Mouse (Mus musculus) kidney, postnatal 0 days (tissue): Measurements from ENCODE around the gene Hbb-bs. TPM values are rescaled to one million over a fixed set of nuclear protein-coding genes. Genes with fewer than 3 reads are reported as not detected.
"Not testable (repeated sequence)": the region's sequence is repeated elsewhere in the genome, so short reads cannot be mapped to it uniquely, and the experiment has no call there.

Source experiments
- ATAC-seq: fragments of 200-750 bp; cut with Nextera tagmentation; replicated peaks from 2 replicates; pipeline ENCODE4 v1.8.0; 2017; ENCODE audit warnings: low read depth, moderate number of reproducible peaks, moderate TSS enrichment, moderate library complexity; ENCODE audit not compliant: low FRiP score
- DNase-seq: peaks from one replicate; pipeline ENCODE4 v3.0.0-alpha.2; 2016; ENCODE audit warnings: low spot score
- H3K27ac ChIP-seq: fragments of 300-500 bp; sonication (generic); 2 replicates; pipeline ENCODE4 v1.5.1; 2014; ENCODE audit warnings: mild to moderate bottlenecking
- H3K27me3 ChIP-seq: fragments of 300-500 bp; sonication (generic); 2 replicates; pipeline ENCODE4 v1.6.1; 2014; ENCODE audit warnings: low read length, mixed read lengths; ENCODE audit not compliant: insufficient read depth
- H3K36me3 ChIP-seq: fragments of 300-500 bp; sonication (generic); 2 replicates; pipeline ENCODE4 v1.6.1; 2014; ENCODE audit warnings: low read length, mixed read lengths; ENCODE audit not compliant: insufficient read depth
- H3K4me1 ChIP-seq: fragments of 300-500 bp; sonication (generic); replicated peaks from 2 replicates; pipeline ENCODE4 v1.6.1; 2014; ENCODE audit warnings: antibody characterized with exemption, low read length, mixed read lengths; ENCODE audit not compliant: insufficient read depth
- H3K4me2 ChIP-seq: fragments of 300-500 bp; sonication (generic); 2 replicates; pipeline ENCODE4 v1.6.1; 2014; ENCODE audit warnings: mild to moderate bottlenecking, low read length, moderate library complexity, mixed read lengths
- H3K4me3 ChIP-seq: fragments of 300-500 bp; sonication (generic); replicated peaks from 2 replicates; pipeline ENCODE4 v1.5.1; 2014; ENCODE audit warnings: low read depth, low read length
- H3K9ac ChIP-seq: fragments of 300-500 bp; sonication (generic); 2 replicates; pipeline ENCODE4 v1.6.1; 2014; ENCODE audit warnings: low read depth, low read length
- H3K9me3 ChIP-seq: fragments of 300-500 bp; sonication (generic); replicated peaks from 2 replicates; pipeline ENCODE4 v1.6.1; 2016; ENCODE audit warnings: low read length, inconsistent platforms, mixed read lengths
- CTCF ChIP-seq: IDR thresholded peaks from 2 replicates; pipeline ENCODE4 v1.5.1; 2016; ENCODE audit warnings: antibody characterized with exemption, low read depth, mild to moderate bottlenecking, moderate library complexity
- WGBS: fragments of 180-500 bp; shearing (Covaris S2); extraction: QIAGEN DNeasy Blood & Tissue Kit; methylation state at CpG from one replicate; pipeline ENCODE4 v1.1.7; 2014; 5-methylcytosine and 5-hydroxymethylcytosine counted together
- polyA plus RNA-seq: library from polyadenylated mRNA; unstranded; fragments of >200 nt; fragmentation: Nextera tagmentation; extraction: Ambion mirVana; gene quantifications from 2 replicates; pipeline ENCODE4 v1.2.1, GENCODE M21; 2015

Gene Hbb-bs
- polyA plus RNA-seq, 1 experiment from 2014 or later: 1,799 TPM

DNA sequence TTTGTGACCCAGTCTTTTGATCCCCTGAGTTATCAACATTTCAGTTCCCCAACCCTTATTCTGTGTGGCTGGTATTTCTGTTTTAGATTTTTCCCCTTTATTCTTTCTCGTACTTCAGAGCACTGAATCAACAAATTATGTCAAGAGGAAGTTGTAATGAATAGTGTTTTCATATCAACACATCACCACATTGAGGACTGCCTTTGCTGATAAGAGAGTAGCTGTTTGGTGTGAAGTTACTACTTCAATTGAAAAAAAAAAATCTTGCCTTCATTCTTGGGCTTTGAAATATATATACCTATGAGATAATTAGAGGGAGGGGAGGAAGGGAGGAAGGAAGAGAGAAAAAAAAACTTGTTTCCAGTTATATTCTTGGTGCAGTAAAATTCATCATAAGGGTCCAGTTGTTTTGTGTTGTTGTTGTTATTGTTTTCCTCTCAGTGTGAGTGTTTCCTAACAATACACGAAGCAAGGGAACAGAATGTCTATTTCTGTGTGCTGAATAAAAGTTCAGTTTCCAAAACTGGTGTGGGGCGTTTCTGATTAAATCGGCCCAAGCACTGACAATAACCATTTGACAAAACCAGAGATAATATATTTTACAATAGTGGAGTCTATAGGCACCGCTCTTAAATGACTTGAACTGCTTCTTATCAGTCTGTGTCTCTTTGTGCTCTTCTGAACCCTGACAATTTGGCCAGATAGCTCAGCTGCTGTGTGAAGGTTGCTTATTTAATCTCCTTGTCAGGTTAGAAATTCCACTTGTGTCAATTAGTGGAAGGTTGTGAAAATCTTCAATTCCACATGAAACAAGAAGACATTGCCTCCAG is 18.7 kb downstream of the Hbb-bs start:
- Histone ChIP-seq H3K4me2 (no peak overlapping the region), H3K27me3 (no peaks in the 10 kb centered on the region), H3K9me3 (no peaks in the 10 kb centered on the region), H3K9ac (no peak overlapping the region), H3K36me3 (no peaks in the 10 kb centered on the region), H3K4me3 (no peak overlapping the region), H3K4me1 (no peaks in the 10 kb centered on the region), H3K27ac (no peak overlapping the region)
- TF ChIP-seq CTCF: no peak
- no peak for DNase-seq
- no peak for ATAC-seq
- 55% methylated on average over 5 of the region's 5 CpGs for WGBS

DNA sequence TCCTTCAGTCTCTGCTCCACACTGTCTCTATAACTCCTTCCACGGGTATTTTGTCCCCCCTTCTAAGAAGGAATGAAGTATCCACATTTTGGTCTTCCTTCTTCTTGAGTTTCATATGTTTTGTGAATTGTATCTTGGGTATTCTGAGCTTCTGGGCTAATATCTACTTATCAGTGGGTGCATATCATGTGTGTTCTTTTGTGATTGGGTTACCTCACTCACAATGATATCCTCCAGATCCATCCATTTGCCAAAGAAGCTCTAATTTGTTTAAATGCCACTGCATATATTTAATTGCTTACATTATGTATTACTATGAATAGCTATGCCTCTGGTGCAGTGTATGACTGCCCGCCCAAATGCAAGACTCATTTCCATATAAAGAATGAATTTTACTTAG is 19.8 kb downstream of the Hbb-bs start:
- ATAC-seq, H3K27me3 ChIP-seq, H3K4me2 ChIP-seq, H3K27ac ChIP-seq, H3K36me3 ChIP-seq, DNase-seq, H3K4me1 ChIP-seq, H3K4me3 ChIP-seq, H3K9ac ChIP-seq, H3K9me3 ChIP-seq: not testable (repeated sequence)
- 64% methylated on average over 2 of the region's 2 CpGs for WGBS

DNA sequence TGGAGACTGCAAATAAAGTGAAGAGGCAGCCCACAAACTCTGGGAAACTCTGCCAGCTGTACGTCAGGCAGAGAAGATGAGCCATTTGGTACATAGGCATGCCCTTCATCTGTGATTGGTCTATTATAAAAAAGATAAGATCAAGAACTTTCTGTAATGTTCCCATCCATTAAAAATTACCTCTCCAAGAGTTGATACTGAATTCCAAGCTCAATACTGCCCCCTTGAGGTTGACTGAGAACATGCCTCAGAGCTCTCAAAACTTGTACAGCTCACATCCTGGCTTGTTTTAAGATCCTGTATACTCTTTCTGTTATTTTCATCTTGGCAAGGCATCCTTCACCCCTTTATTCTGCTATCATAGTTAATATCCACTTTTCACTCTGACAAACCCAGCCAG is 21.0 kb downstream of the Hbb-bs start:
- 46% methylated on average over 1 of the region's 1 CpGs for WGBS
- TF ChIP-seq CTCF: peak; percentile 67

DNA sequence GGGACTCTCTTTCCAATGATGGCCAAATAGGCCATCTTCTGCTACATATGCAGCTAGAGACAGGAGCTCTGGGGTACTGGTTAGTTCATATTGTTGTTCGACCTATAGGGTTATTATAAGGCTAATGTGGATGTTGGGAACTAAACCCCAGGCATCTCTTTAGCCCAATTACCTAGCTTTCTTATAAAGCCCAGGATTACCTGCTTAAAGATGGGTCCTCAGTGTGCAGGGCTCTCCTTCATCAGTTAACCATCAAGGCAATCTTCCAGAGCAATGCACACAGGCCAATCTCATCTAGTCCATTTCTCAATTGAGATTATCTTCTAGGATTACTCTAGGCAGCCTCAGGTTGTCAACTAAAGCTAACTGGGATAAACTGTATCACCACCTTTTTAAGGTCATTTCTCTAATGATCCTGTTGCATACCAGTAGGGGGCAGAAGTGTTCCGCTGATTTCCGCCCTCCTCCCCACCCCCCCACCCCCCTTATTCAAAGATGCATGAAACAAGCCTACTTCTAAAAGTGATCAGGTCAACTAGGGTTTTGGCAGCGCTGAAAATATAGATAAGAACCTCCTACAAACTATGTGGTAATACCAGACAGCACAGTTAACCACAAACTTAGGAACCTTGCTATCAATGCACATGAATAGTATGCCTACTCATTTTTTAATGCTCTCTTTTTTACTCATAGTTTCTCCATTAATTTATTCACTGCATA is 35.1 kb downstream of the Hbb-bs start:
- Histone ChIP-seq H3K36me3 (no peaks in the 10 kb centered on the region), H3K4me2 (no peak overlapping the region), H3K27ac (no peak overlapping the region), H3K4me3 (no peak overlapping the region), H3K4me1 (no peaks in the 10 kb centered on the region), H3K9me3 (no peaks in the 10 kb centered on the region), H3K27me3 (no peaks in the 10 kb centered on the region), H3K9ac (no peak overlapping the region)
- TF ChIP-seq CTCF: no peak
- no peak for DNase-seq
- no peak for ATAC-seq
- 26% methylated on average over 4 of the region's 4 CpGs for WGBS

More for the DNA sequence above, 21.0 kb downstream of the Hbb-bs start:
- H3K27me3 ChIP-seq: no peaks in the 10 kb centered on the region
- ATAC-seq (no peak), DNase-seq (peak; percentile 53)
- no peak overlapping the region for H3K4me3 ChIP-seq
- no peaks in the 10 kb centered on the region for H3K9me3 ChIP-seq
- H3K4me1 ChIP-seq: no peaks in the 10 kb centered on the region
- no peak overlapping the region for H3K9ac ChIP-seq
- H3K27ac ChIP-seq: no peak overlapping the region
- no peak overlapping the region for H3K4me2 ChIP-seq
- H3K36me3 ChIP-seq: no peaks in the 10 kb centered on the region

DNA sequence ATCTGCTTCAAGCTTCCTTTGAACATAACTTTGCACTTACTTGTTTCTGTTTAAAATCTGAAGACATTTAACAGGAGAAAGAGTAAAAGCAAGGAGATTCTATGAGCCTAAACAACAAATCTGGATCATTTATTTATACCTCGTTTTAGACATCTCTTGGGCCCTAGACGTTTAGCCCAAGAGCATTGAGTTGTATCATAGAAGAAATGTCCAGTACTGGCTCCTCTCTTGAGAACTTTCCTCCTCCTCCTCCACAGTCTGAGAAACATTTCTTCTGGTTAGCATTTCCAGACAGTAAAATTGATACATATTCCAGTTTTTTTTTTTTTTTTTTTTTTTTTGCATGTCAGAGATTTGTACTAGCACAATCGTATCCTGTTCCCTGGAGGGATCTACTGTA is 36.2 kb downstream of the Hbb-bs start, which contains the start of gene Olfr67:
TSS of gene Olfr67 (minus strand) at position 101 of the 400 bp plus-strand sequence.
- Histone ChIP-seq H3K27ac (no peak within 1 kb of the TSS), H3K27me3 (no peaks in the 10 kb centered on the region), H3K4me3 (no peak within 1 kb of the TSS), H3K9ac (no peak within 1 kb of the TSS), H3K9me3 (no peaks in the 10 kb centered on the region), H3K4me1 (no peaks in the 10 kb centered on the region), H3K4me2 (no peak within 1 kb of the TSS), H3K36me3 (no peaks in the 10 kb centered on the region)
- ATAC-seq: no peak
- WGBS: 73% methylated on average over 3 of the region's 3 CpGs
- DNase-seq: no peak
- TF ChIP-seq CTCF: no peak

DNA sequence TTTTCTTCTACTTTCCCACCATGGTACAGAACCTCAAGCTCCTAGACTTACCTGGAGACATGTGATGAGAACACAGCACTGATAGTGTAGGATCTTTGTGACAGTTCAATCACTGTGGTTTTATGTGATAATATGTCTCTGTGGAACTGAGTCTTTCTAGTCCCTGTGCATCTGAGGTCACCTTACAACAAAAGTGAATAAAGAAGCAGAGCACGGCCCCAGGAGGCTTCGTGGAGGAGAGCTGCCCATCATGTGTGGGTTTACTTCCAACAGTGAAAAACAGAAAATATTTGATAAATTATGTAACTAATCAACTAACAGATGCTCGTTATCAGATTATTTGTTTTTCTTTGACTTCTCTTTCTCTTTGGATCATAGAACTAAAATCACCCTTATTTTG is 48.3 kb downstream of the Hbb-bs start, which contains the start of gene Olfr68:
TSS of gene Olfr68 (minus strand) at position 101 of the 400 bp plus-strand sequence.
- WGBS: 72% methylated on average over 3 of the region's 3 CpGs
- Histone ChIP-seq H3K4me3 (no peak within 1 kb of the TSS), H3K27me3 (no peaks in the 10 kb centered on the region), H3K4me1 (no peaks in the 10 kb centered on the region), H3K27ac (no peak within 1 kb of the TSS), H3K36me3 (no peaks in the 10 kb centered on the region), H3K4me2 (no peak within 1 kb of the TSS), H3K9me3 (no peaks in the 10 kb centered on the region), H3K9ac (no peak within 1 kb of the TSS)
- no peak for DNase-seq
- no peak for TF ChIP-seq CTCF
- no peak for ATAC-seq

DNA sequence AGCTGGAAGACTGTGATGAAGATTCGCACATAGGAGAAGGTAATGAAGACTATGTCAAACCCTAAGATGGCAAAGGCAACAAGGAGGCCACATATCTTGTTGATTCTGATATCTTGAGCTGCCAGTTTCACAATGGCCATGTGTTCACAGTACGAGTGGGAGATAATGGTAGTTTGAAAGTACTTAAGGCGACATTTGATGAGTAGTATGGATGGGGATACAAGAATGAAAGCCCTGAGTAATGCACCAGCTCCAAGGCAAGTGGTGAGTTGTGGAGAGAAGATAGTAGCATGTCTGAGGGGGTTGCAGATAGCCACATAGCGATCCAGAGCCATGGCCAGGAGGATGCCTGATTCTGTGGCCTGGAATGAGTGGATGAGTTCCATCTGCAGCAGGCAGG is 50.2 kb downstream of the Hbb-bs start:
- not testable (repeated sequence) for H3K4me2 ChIP-seq, H3K4me3 ChIP-seq, DNase-seq, H3K27me3 ChIP-seq, H3K9ac ChIP-seq, H3K36me3 ChIP-seq, H3K4me1 ChIP-seq, H3K9me3 ChIP-seq, ATAC-seq, H3K27ac ChIP-seq
- 84% methylated on average over 3 of the region's 4 CpGs for WGBS
